Mouse (Mus musculus): ENCODE measurements around the gene Ppa1.

GRCm38 (mm10) chr10:61624771-61625170 lies 23.6 kb upstream of the Ppa1 start:
- TF ChIP-seq CTCF (IDR thresholded peaks at IDR 0.05; ENCODE audit: low read depth) (no peak), EP300 (optimal IDR thresholded peaks at IDR 0.05) (no peak)

Data from stomach, postnatal 0 days (tissue).